Mouse (Mus musculus): ENCODE data around the gene Sbf2.
A peak's percentile ranks its signal among the peaks of the same experiment; 100 is the strongest.
"Not testable (repeated sequence)": the region's sequence is repeated elsewhere in the genome, so short reads cannot be mapped to it uniquely, and the experiment has no call there.

Sbf2 gene

GRCm38 (mm10) chr7:110391632-110392031, 223.1 kb downstream of the Sbf2 start:
- no peak for DNase-seq (ENCODE audit: low spot score in 2 of 2)

GRCm38 (mm10) chr7:110388889-110389288, 225.8 kb downstream of the Sbf2 start:
- not testable (repeated sequence) for DNase-seq (ENCODE audit: low spot score in 2 of 2)

GRCm38 (mm10) chr7:110387565-110387964, 227.2 kb downstream of the Sbf2 start:
- no peak for DNase-seq (ENCODE audit: low spot score in 2 of 2)

GRCm38 (mm10) chr7:110385482-110385881, 229.2 kb downstream of the Sbf2 start:
- no peak for DNase-seq (ENCODE audit: low spot score in 2 of 2)

- DNase-seq (ENCODE audit: low spot score in 2 of 2) = no peak
These were observed 230.4 kb downstream of the Sbf2 start for GRCm38 (mm10) chr7:110384343-110384742.

- no peak for DNase-seq (ENCODE audit: low spot score in 2 of 2)
These were observed 233.1 kb downstream of the Sbf2 start for GRCm38 (mm10) chr7:110381625-110382024.

GRCm38 (mm10) chr7:110379335-110379914, 235.3 kb downstream of the Sbf2 start:
- peak in 1 of 2 experiments; percentile 24 for DNase-seq (ENCODE audit: low spot score in 2 of 2)

- no peak for DNase-seq (ENCODE audit: low spot score in 2 of 2)
These were observed 242.2 kb downstream of the Sbf2 start for GRCm38 (mm10) chr7:110372529-110372928.

- DNase-seq (ENCODE audit: low spot score in 2 of 2) = no peak
These were observed 252.7 kb downstream of the Sbf2 start for GRCm38 (mm10) chr7:110362005-110362404.

- no peak for DNase-seq (ENCODE audit: low spot score in 2 of 2)
These were observed 253.2 kb downstream of the Sbf2 start for GRCm38 (mm10) chr7:110361516-110361915.

- DNase-seq (ENCODE audit: low spot score in 2 of 2) = no peak
These were observed 255.3 kb downstream of the Sbf2 start for GRCm38 (mm10) chr7:110359391-110359790.

- no peak for DNase-seq (ENCODE audit: low spot score in 2 of 2)
These were observed 260.8 kb downstream of the Sbf2 start for GRCm38 (mm10) chr7:110353971-110354370.

- no peak for DNase-seq (ENCODE audit: low spot score in 2 of 2)
These were observed 267.5 kb downstream of the Sbf2 start for GRCm38 (mm10) chr7:110347250-110347649.

- no peak for DNase-seq (ENCODE audit: low spot score in 2 of 2)
These were observed 277.1 kb downstream of the Sbf2 start for GRCm38 (mm10) chr7:110337601-110338000.

GRCm38 (mm10) chr7:110325381-110326110, 289.2 kb downstream of the Sbf2 start:
- DNase-seq (ENCODE audit: low spot score in 2 of 2) = no peak

GRCm38 (mm10) chr7:110324852-110325251, 289.9 kb downstream of the Sbf2 start:
- DNase-seq (ENCODE audit: low spot score in 2 of 2) = no peak

- DNase-seq (ENCODE audit: low spot score in 2 of 2) = no peak
These were observed 293.6 kb downstream of the Sbf2 start for GRCm38 (mm10) chr7:110321106-110321505.

- no peak for DNase-seq (ENCODE audit: low spot score in 2 of 2)
These were observed 295.7 kb downstream of the Sbf2 start for GRCm38 (mm10) chr7:110318971-110319519.

GRCm38 (mm10) chr7:110317412-110317811, 297.3 kb downstream of the Sbf2 start:
- DNase-seq (ENCODE audit: low spot score in 2 of 2) = no peak

- no peak for DNase-seq (ENCODE audit: low spot score in 2 of 2)
These were observed 299.4 kb downstream of the Sbf2 start for GRCm38 (mm10) chr7:110315352-110315751.

- no peak for DNase-seq (ENCODE audit: low spot score in 2 of 2)
These were observed 300.3 kb downstream of the Sbf2 start for GRCm38 (mm10) chr7:110314401-110314890.

GRCm38 (mm10) chr7:110313392-110314055, 301.2 kb downstream of the Sbf2 start:
- no peak for DNase-seq (ENCODE audit: low spot score in 2 of 2)
